Mouse (Mus musculus) stomach, postnatal 0 days (tissue): ENCODE data around the gene Mrps6. TPM values are rescaled to one million over a fixed set of nuclear protein-coding genes. Genes with fewer than 3 reads are reported as not detected.

ENCODE experiments used
- ATAC-seq: fragments of 200-750 bp; cut with Nextera tagmentation; 2 replicates; pipeline ENCODE4 v1.8.0; 2017; ENCODE audit not compliant: low FRiP score, low TSS enrichment
- DNase-seq: peaks from one replicate; pipeline ENCODE4 v3.0.0-alpha.2; 2016; ENCODE audit warnings: low spot score
- H3K27ac ChIP-seq: fragments of 300-500 bp; sonication (generic); replicated peaks from 2 replicates; pipeline ENCODE4 v1.5.1; 2014; ENCODE audit warnings: mild to moderate bottlenecking, control low read depth
- H3K27me3 ChIP-seq: fragments of 300-500 bp; sonication (generic); 2 replicates; pipeline ENCODE4 v1.6.1; 2014; ENCODE audit warnings: low read length; ENCODE audit not compliant: control insufficient read depth, insufficient read depth
- H3K36me3 ChIP-seq: fragments of 300-500 bp; sonication (generic); 2 replicates; pipeline ENCODE4 v1.6.1; 2014; ENCODE audit warnings: low read length, mixed read lengths; ENCODE audit not compliant: control insufficient read depth, insufficient read depth
- H3K4me1 ChIP-seq: fragments of 300-500 bp; sonication (generic); replicated peaks from 2 replicates; pipeline ENCODE4 v1.6.1; 2014; ENCODE audit warnings: antibody characterized with exemption; ENCODE audit not compliant: control insufficient read depth, insufficient read depth
- H3K4me2 ChIP-seq: fragments of 300-500 bp; sonication (generic); replicated peaks from 2 replicates; pipeline ENCODE4 v1.6.1; 2014; ENCODE audit warnings: low read depth, mild to moderate bottlenecking, control low read depth, moderate library complexity
- H3K4me3 ChIP-seq: fragments of 300-500 bp; sonication (generic); 2 replicates; pipeline ENCODE4 v1.5.1; 2014; ENCODE audit warnings: low read depth, low read length, control low read depth
- H3K9ac ChIP-seq: fragments of 300-500 bp; sonication (generic); 2 replicates; pipeline ENCODE4 v1.6.1; 2014; ENCODE audit warnings: mild to moderate bottlenecking, low read length, control low read depth, mixed read lengths
- H3K9me3 ChIP-seq: fragments of 300-500 bp; sonication (generic); 2 replicates; pipeline ENCODE4 v1.6.1; 2016; ENCODE audit warnings: low read length; ENCODE audit not compliant: control insufficient read depth
- CTCF ChIP-seq: IDR thresholded peaks from 2 replicates; pipeline ENCODE4 v1.5.1; 2016; ENCODE audit warnings: antibody characterized with exemption, low read depth, mild to moderate bottlenecking, moderate library complexity
- EP300 ChIP-seq: optimal IDR thresholded peaks from 2 replicates; pipeline ENCODE3; 2016; ENCODE audit warnings: antibody characterized with exemption
- WGBS: fragments of 180-500 bp; shearing (Covaris S2); extraction: QIAGEN DNeasy Blood & Tissue Kit; methylation state at CpG from one replicate; pipeline ENCODE4 v1.1.7; 2014; 5-methylcytosine and 5-hydroxymethylcytosine counted together
- polyA plus RNA-seq: library from polyadenylated mRNA; unstranded; fragments of >200 nt; fragmentation: Nextera tagmentation; extraction: Ambion mirVana; gene quantifications from 2 replicates; pipeline ENCODE4 v1.2.1, GENCODE M21; 2015

Mrps6 gene
- 86.6 and 91.6 TPM in 2 replicates for polyA plus RNA-seq

GRCm38 (mm10) chr16:92057852-92058643, at the start of gene Mrps6, which contains the start of the genes Gm49711 and Slc5a3:
Gene Mrps6 (plus strand): TSS chr16:92058270.
Gene Gm49711 (plus strand): TSS chr16:92058316.
Gene Slc5a3 (plus strand): TSS chr16:92058322.
- Histone ChIP-seq H3K4me2 (peak within 1 kb of the TSS; percentile 94), H3K36me3 (no peaks in the 10 kb centered on the region), H3K4me1 (no peaks in the 10 kb centered on the region), H3K4me3 (peak within 1 kb of the TSS; percentile 88), H3K9ac (peak within 1 kb of the TSS; percentile 78), H3K9me3 (no peaks in the 10 kb centered on the region), H3K27ac (peak within 1 kb of the TSS; percentile 85), H3K27me3 (no peaks in the 10 kb centered on the region)
- TF ChIP-seq EP300: no peak
- peak; percentile 37 for TF ChIP-seq CTCF
- WGBS: under 1% methylated on average over 81 of the region's 99 CpGs
- DNase-seq (peak; percentile 95), ATAC-seq (peak; percentile 90)

- Histone ChIP-seq H3K4me1 (no peaks in the 10 kb centered on the region), H3K36me3 (no peaks in the 10 kb centered on the region), H3K4me2 (no peak overlapping the region), H3K27me3 (no peaks in the 10 kb centered on the region), H3K4me3 (no peak overlapping the region), H3K27ac (no peak overlapping the region), H3K9me3 (no peaks in the 10 kb centered on the region), H3K9ac (no peak overlapping the region)
- WGBS: 81% methylated on average over 2 of the region's 2 CpGs
- TF ChIP-seq EP300 (no peak), CTCF (no peak)
- ATAC-seq (no peak), DNase-seq (no peak)
Measured at GRCm38 (mm10) chr16:92009586-92009985, 48.5 kb upstream of the Mrps6 start.

- 78% methylated on average over 8 of the region's 8 CpGs for WGBS
- ATAC-seq: no peak
- TF ChIP-seq CTCF (no peak), EP300 (no peak)
- H3K9ac ChIP-seq: no peak overlapping the region
- no peaks in the 10 kb centered on the region for H3K36me3 ChIP-seq
- no peaks in the 10 kb centered on the region for H3K9me3 ChIP-seq
- H3K27ac ChIP-seq: no peak overlapping the region
- H3K4me1 ChIP-seq: no peaks in the 10 kb centered on the region
- H3K27me3 ChIP-seq: no peaks in the 10 kb centered on the region
- DNase-seq: no peak
- no peak overlapping the region for H3K4me2 ChIP-seq
- H3K4me3 ChIP-seq: no peak overlapping the region
Measured at GRCm38 (mm10) chr16:92016792-92017191, 41.3 kb upstream of the Mrps6 start.

- no peaks in the 10 kb centered on the region for H3K27me3 ChIP-seq
- H3K9ac ChIP-seq: peak overlapping the region; percentile 58
- 12% methylated on average over 26 of the region's 26 CpGs for WGBS
- H3K27ac ChIP-seq: peak overlapping the region; percentile 40
- ATAC-seq: no peak
- DNase-seq: no peak
- H3K4me3 ChIP-seq: peak overlapping the region; percentile 32
- no peaks in the 10 kb centered on the region for H3K36me3 ChIP-seq
- peak overlapping the region; percentile 50 for H3K4me2 ChIP-seq
- TF ChIP-seq EP300: no peak
- TF ChIP-seq CTCF: no peak
- H3K9me3 ChIP-seq: no peaks in the 10 kb centered on the region
- H3K4me1 ChIP-seq: no peaks in the 10 kb centered on the region
Measured at GRCm38 (mm10) chr16:92019141-92020118, 38.6 kb upstream of the Mrps6 start.

- Histone ChIP-seq H3K27ac (no peak overlapping the region), H3K4me3 (no peak overlapping the region), H3K4me1 (no peaks in the 10 kb centered on the region), H3K36me3 (no peaks in the 10 kb centered on the region), H3K27me3 (no peaks in the 10 kb centered on the region), H3K9ac (no peak overlapping the region), H3K9me3 (no peaks in the 10 kb centered on the region), H3K4me2 (no peak overlapping the region)
- 74% methylated on average over 12 of the region's 12 CpGs for WGBS
- ATAC-seq (no peak), DNase-seq (no peak)
- TF ChIP-seq EP300 (no peak), CTCF (no peak)
Measured at GRCm38 (mm10) chr16:92021656-92022400, 36.2 kb upstream of the Mrps6 start.
